Mouse (Mus musculus): Measurements from ENCODE around the gene Gm2115.
A peak's percentile ranks its signal among the peaks of the same experiment; 100 is the strongest.

The Gm2115 gene

DNA sequence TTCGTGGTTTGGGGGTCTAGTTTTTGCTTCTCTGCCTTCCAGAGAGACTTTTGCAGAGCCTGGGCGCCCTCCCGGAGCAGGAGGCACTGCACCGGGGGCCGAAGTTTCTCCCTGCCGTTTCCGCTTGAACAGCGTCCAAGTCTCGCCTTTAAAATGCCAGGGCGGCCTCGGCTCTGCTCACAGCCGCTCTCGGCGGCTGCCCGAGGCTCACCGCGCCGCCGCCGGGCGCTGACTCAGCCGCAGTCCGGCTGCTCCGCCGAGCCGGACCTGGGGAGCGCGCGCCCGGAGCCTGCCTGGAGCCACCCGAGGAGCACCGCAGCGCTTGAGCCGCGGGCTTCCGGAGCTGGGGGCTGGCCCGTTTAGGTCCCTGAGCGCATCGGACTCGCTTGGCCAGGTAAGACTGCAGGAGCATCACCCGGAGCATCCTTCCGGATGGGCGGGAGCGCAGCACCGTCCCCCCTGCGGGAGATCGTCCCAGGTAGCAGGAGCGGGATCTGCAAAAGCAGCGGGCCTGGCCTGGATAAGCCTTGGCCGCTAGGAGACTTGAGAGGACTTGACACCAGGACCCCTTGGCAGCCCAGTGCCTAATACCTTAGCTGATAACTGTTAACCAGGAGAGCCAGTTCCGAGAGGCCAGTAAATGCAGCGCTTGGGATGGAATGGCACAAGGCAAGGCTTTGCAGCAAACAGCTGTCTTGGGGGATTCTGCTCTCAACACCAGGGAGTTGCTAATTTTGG, at the start of gene Gm2115:
Gene Gm2115 (plus strand): TSS at position 159 of the 738 bp plus-strand sequence.
- DNase-seq (ENCODE audit: low spot score), result peak; percentile 55

DNA sequence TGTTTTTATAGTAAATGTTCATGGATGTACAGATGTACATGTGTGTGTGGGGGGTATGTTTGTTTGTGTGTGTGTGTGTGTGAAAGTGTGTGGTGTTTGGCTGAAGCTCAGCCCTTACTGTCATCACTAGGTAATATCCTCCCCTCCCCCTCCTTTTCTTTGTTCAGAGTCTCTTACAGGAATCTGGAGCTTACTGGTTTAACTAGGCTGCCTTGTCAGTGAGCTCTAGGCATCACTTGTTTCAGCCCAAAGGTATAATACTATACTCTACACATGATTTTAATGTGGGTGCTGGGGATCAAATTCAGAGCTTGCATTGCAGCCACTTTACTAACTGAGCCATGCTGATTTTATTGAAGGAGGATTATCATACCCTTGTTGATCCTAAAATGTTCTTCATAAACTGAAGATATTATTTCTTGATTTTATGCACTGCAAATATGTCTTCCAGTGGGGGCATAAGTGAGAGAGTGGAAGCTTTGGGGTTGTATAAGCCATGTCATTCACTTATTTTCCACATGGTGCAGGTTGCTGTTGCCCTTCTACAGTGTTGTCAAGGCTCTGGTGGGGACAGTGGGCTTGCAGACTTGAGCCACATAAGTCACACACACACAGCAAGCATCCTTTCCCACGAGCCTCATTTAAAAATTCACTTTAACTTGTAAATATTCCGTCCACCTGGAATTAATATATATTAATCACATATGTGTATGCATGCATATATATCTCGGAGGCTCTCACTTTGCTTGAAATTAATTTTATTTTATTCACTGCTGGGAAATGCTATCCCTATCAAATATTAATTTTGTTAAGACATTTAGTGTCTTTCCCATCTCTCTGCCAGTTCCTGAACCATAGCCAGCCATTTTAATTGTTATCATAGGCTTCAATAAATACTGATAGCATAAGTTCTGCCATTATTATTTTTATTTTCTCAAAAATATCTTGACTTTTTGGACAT, 45.0 kb upstream of the Gm2115 start:
- no peak for DNase-seq (ENCODE audit: low spot score)

DNA sequence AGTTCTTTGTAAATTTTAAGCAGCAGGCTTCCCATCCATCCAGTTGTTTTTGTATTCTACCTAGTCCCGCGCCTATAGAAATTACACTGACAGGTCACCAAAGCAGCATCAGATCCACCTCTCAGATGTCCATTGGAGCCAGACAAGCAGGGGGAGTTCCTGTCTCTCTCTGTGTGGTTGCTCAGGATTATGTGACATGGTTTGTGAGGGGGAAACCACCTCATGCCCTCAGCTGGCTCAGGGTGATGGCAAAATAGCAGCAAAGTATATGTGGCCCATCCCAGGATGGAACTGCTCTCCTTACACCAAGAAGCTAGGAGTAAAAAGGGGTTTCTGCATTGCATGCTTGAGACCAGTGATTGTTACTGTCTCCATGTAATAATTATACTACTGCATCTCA, 42.3 kb upstream of the Gm2115 start:
- DNase-seq (ENCODE audit: low spot score), result no peak

DNA sequence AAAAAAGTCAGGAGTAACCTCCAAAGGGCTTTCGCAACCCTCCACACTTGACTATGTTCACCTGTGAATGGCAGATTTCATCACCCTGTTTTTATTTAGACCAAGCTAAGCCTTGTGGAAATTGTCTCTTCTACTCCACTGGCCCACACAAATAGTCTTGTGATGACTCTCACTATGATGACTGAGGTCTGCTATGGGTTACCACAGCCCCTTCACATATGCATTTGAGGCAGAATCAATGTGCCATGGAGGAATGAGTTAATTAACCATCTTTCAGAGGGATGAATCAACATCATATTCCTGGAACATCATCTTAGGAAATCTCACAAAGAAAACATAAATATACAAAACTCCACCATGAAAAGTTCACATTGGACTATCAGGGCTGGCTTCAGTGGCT, 25.6 kb upstream of the Gm2115 start:
- DNase-seq (ENCODE audit: low spot score), result no peak

DNA sequence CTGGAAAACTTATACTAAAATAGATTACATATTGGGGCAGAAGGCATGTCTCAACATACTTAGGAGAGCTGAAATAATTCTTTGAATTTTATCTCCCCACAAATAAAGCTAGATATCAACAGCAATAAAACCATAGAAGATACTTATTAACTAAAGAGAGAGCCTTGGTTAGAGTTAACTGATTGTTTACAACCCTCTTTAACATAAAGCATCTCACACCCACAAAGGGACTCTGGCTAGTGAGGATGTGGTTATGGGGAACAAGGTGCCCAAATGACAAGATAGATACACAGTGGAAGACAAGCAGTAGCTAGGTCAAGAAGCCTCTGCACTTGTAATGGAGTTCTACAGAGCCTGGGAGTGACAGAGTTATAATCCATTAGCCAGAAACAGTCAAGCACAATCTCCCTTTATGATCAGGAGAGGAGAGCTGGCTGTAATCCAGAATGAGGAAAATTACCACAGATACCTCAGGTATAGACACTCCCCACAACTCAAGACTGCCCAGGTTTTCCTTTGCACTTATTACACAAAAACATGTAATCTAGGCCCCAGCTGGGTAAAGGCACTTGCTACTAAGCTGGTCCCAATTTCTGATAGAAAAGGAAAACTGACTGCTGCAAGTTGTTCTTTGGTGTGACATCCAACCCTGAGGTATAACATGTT, 10.1 kb upstream of the Gm2115 start:
- no peak for DNase-seq (ENCODE audit: low spot score)

DNA sequence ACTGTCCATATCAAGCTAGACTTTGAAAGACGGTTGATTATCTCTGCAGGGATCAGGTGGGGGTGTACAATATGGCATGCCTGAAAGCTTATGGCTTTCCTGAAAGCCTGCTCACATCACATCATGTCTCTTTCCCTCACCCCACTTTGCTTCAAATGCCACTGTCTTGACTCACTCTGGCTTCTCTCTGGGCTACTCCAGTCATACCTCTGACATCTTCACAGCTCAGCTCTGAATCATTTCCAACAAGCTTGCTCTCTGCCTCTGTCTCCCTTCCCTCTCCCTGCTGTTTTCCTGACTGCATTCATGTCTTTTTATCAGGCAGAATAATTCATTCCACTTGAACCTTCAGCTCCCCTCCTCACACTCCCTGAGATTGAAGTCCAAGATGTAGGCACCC, 7.4 kb upstream of the Gm2115 start:
- no peak for DNase-seq (ENCODE audit: low spot score)

DNA sequence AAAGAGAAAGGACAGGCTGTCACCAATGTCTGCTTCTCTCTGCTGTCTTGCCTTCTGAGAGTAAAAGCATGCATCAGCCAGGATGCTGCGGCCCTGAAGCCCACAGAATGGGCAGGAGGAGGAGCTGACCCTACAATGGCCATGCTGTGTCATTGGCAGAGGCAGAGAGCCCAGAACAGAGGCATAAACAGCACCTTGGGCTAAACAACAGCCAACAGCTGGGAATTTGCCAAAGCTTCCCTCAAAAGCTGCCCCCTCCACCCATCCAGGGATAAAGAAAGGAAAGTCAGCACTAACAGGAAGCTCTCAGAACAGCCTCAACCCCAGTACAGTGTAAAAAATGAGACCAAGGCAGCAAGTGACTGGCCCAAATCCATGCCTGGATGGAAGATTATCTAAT, 6.3 kb upstream of the Gm2115 start:
- no peak for DNase-seq (ENCODE audit: low spot score)

DNA sequence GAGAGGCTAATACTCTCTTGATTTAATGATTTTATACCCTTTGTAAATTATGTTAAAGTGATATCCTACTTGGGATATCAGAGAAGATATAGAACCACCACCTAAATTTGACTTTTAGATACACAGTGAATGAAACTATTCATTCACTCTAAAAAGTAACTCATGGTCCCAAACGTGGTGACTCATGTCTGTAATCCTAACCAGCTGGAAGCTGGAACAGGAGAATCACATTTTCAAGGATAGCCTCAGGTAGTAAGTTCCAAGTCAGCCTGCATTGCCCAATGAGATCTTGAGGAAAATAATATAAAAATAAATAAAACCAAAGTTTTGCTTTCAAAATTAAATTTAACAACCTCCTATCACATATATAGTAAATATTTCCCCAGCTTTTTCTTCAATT, 2.6 kb upstream of the Gm2115 start:
- no peak for DNase-seq (ENCODE audit: low spot score)

DNA sequence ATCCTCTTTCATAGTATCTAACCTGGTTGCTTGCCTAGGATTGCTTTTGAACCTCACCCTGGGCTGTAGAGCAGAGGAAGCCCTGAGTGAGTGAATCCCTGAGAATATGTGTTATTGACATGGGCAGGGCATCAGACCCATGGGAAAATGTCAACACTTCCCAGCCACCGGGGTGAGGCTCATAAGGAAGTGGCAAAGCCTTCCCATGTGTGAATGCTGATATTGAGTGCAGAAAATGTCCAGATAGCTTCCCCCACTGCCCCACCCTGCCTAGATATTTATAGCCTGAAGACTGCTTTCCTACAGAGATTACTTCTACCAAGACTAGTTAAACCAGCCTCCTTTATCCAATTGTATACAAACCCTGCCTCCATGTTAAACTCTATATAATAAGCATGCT, 4.0 kb downstream of the Gm2115 start:
- DNase-seq (ENCODE audit: low spot score), result no peak

DNA sequence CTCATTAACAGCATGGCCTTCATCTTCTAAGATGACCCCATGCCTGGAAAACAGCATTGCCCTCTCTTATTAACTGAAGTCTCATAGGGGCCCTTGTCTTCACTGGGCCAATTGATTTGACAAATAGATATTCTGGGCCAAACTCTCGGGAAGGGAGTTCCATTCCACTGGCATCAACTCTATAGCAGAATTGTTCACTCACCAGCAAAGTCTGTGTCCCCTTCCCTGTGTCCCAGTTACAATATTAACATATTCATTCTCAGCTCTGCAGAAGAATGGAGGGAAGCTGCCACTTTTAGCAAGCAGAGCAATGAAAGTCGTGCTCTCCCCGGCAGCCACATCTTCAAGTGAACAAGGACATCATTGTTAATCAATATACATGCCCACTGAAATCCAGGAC, 5.9 kb downstream of the Gm2115 start:
- no peak for DNase-seq (ENCODE audit: low spot score)

DNA sequence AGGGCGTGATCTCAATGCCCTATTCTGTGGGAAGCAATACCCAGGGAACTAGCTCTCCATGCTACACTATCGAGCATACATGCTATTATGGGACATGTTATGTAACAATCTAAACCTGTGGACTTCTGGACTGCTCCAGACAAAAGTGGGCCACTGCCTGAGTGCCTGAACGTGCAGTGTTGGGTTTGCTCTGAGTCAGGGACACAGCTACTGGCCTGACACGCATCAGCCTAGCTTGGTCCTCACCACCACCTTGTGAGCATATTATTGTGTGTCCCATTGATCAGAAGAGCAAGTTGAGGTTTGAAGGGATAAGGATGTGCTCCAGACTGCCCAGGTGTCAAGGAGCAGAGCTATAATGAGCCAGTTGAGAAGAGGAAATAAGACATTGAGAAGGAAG, 16.2 kb downstream of the Gm2115 start:
- DNase-seq (ENCODE audit: low spot score), result no peak

DNA sequence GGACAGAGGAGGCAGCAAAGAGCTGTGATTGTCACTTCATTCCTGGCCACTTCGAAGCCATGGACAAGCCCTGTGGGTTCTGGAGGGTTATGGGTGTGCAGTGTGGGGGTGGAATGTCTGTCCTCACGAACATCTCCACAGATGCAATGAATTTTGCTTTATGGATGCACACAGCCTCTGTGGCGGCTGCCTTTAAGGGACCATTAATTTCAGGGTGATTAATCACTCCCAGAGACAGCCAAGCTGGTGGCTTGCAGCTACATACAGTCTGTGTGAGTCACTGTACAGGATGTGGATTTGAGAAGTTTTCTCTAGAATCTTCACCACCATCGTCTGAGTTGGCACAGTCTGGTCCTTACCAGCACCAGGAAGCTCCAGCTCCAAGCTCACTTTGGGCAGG, 17.9 kb downstream of the Gm2115 start:
- DNase-seq (ENCODE audit: low spot score), result no peak

DNA sequence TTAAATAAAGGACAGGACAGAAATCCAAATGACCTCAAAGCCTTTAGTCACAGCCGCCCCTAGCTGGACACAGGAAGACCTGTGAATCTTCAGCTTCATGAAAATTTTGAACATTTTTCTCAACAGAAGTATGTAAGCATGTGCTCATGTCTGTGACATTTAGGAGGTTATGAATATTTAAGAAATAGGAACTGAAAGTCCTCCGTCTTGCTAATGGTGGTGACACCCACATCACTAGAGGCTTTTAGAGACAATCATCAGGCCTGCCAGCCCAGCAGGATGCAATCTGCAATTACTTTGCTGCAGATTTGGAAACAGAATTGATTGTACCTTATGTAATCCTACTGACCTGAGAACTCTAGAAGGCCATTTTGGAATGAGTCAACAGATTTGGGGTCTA, 22.7 kb downstream of the Gm2115 start:
- DNase-seq (ENCODE audit: low spot score), result no peak

DNA sequence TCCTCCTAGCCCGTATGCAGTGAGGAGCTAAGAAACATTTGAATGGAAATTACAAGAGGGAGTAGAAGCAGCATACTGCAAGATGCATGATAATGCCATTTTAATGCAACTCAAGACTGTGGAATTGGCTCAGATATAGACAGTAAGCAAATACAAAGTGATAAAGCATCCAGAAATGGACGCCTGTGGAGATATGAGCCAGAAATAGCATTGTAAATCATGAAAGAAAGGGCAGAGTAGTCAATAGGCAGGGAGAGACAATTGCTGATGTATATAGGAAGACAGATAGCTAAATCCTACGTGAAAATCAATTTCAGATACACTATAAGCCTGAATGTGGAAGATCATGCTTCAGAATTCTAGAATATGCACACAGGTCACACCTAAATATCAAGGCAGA, 26.5 kb downstream of the Gm2115 start:
- DNase-seq (ENCODE audit: low spot score), result no peak

DNA sequence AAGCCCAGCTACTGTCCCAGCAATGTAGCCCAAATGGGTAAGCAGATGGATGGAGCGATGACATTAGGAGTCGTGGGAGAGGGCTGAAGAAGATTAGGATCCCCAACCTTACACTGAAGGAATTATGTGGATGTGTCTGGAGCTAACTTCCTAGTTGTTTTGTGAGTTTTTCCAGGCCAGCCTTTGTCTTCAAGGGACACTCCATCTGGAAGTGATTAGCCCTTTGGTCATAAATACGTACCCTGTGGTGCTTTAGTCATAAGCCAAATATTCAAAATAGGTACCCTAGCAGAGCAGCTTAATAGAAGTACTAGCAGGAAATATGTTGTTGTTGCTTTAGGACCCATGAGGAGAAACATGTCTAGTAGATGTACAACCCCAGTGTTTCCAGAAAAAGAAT, 28.6 kb downstream of the Gm2115 start:
- DNase-seq (ENCODE audit: low spot score), result no peak

DNA sequence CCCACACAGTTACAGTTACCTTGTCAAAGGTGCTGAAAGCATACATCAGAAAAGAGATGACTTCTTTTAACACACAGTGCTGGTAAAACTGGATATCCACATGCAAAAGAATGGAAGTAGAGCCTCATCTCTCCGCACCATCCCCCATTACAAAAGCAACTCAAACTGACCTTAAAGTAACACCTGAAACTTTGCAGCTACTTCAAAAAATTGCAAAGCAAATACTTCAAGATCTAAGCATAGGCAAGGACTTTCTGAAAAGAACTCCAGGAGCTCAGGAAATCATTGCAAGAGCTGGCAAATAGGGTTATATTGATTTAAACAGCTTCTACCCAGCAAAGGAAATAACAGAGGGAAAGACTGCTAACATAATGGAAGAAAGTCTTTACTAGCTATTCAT, 31.7 kb downstream of the Gm2115 start:
- no peak for DNase-seq (ENCODE audit: low spot score)

DNA sequence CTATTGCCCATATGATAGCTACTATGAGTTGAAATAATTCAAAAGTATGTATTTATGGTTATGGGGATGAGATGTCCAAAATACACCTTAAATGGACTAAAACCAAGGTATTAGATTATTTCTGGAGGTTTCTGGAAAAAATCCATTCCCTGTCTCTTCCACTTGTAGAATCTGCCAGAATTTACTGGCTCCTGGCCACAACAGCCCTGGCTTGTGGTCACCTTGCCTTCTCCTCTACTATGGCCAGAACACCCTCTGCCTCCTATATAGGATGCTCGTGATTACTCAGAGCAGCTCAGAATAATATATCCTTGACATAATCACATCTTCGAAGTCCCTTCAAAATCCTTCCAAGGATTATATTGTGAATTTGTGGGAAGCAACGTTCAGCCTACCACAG, 35.5 kb downstream of the Gm2115 start:
- DNase-seq (ENCODE audit: low spot score), result no peak

DNA sequence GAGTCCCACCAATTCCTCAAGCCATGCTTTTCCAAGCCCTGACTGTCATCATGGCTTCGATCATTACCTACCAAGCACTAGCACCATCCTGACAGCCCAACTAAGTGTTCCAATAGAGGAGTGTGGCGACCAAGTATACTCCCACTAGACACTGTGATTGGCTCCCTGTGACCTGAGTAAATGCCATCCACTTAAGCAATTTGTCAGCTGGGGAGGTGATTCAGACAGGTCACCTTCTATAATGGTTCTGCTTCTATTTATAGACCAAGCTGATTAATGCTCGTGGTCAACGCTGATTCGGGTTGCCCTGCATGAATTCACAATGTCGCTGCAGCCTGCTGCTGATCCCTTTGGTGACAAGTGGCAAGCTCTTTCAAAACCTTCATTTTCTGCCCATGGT, 37.4 kb downstream of the Gm2115 start:
- DNase-seq (ENCODE audit: low spot score), result no peak

DNA sequence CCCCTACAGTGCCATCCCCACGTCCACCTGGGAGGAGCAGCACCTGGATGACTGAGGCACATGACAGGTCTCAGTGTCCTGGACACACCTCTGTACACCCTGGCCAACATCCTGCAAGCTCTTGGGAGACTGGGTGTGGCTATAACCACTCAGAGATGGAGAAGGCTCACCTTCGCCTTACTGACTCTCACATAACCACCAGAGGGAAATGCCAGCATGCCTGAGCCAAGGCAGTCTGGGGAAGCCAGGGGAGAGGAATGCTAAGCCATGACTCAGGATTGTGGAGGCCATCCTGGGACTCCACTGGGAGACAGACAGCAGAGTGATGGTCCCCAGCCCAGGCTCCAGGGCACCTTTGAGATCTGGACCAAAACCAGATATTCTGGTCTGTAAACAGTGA, 48.3 kb downstream of the Gm2115 start:
- DNase-seq (ENCODE audit: low spot score), result no peak

DNA sequence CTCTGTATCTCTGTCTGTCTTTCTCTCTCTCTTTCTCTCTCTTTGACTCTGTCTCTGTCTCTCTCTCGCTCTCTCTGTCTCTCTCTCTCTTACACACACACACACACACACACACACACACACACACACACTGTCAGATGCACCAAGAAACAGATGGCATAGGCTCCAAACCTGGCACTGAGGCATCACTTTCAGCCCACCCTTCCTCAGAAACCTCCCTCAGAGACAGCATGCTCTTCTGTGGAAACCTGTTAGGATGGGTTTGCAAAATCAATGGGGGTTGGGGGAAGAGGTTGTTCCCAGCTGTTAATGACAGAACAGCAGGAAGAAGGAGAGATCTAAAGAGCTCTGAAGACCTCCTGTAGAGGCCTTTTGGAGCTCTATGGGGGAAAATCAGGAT, 50.1 kb downstream of the Gm2115 start:
- DNase-seq (ENCODE audit: low spot score), result no peak

DNA sequence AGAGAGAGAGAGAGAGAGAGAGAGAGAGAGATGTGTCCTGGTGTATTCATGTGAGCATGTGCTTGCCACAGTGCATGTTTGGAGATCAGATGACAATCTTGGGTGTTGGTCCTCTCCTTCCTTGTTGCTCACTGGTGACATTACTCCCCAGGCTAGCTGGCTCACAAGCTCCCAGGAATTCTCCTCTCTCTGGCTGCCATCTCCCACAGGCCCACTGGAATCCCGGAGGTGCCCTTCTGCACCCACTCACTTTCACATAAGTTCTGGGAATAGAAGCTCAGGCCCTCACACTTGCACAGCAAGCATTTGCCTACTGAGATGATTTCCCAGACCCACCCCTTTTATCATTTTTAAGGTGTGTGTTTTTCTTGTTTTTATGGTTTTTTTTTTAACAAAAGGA, 51.0 kb downstream of the Gm2115 start:
- DNase-seq (ENCODE audit: low spot score), result no peak

DNA sequence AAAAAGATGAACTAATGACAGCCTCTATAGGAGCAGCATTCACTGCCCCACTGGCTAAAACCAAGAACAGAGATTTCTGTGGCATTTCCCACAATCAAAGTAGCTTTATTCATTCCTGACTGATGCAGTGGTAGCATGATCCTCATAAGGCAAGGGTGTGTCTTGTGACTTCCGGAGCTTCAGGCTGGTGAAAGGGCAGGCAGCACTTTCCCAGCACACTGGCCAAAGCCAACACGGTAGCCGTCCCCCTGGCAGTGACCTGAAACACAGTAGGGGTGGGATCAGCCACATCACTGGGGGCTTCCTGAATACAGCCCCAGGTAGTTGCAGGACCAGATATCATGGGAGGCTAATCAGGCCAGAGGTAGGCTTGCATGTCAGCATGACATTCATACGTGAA, 56.3 kb downstream of the Gm2115 start:
- no peak for DNase-seq (ENCODE audit: low spot score)
